Mouse (Mus musculus) fibroblast of lung, adult 2 months (primary cell): ENCODE data around the gene Sox4.

ENCODE experiments used
- DNase-seq: peaks from one replicate; pipeline ENCODE4 v3.0.0-alpha.2; 2011; ENCODE audit warnings: low read depth

Gene Sox4

GRCm38 (mm10) chr13:28953581-28953991, at the start of gene Sox4:
Gene Sox4 (minus strand): TSS chr13:28953713.
- peak; percentile 95 for DNase-seq

DNA sequence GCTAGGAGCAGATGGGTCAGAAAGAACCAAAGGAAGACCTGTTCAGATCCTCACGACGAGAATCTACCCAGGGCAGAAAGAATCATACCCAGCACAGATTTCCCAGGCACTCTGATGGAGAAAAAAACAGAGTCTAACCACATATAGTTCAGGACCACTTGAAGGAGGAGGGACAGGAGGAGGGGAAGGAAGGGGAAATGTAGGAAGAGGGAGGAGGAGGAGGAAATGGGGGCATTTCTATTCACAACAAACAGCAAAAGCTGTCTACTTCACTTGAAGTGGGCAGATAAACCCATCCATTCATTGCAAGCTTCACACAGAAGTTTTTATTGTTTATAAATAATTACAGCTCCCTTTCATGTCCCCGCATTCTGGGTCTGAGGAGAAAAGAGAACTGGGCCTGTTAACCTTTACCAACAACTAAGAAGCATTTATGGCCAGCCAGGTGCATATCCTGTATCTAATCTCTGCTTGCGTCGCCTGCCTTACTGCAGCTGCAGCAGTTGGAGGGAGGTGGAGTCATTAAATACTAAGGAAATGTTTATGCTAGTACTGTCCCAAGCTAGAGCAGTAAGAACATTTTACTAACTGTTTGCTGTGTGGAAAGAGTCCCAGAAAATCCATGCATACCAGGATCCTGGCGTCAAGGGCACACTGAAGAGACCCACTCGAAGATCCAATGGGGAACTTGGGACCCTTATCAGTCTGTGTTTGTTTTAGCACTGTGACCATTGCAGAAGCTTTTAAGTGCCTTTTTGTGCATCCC, 38.6 kb upstream of the Sox4 start:
- DNase-seq: no peak

- no peak for DNase-seq
Measured at GRCm38 (mm10) chr13:28988751-28989703, 35.5 kb upstream of the Sox4 start.

- DNase-seq: no peak
Measured at GRCm38 (mm10) chr13:28980681-28981080, 27.2 kb upstream of the Sox4 start.

DNA sequence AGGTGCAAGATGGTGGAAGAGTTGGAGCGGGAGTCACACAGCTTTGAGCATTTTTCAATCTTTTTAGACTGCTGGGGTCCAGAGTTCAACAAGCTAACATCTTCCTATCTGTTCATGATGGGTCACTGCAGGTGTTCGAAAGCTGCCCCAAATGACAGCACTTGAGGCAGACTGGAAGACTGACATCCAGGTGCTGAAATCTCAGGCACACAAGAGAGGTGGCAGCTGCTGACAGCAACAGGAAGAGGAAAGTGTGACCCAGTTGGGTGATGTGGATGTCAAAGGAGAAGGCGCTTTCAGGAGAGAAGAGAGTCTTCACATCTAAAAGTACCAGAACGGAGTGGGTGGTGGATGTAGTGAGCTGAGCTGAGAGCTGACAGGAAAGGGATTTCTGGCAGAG, 21.5 kb upstream of the Sox4 start:
- no peak for DNase-seq

DNA sequence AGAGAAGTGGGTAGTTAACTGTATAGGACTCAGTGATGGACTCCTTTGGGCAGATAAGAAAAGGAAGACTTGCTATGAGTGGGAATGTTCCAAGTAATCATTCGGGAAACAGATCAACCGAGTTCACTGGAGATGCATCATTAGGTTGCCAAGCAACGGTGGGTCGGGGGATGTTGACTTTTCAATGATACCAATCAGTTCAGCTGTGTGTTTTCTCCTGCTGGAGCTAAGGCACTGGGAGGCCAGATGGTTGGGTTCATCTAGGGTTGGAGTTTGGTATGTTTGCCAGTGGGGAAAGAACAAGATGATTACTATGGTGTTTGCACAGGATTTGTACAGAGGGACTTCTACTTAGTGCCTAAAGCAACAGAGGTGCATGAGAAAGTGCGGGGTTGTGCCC, 21.1 kb upstream of the Sox4 start:
- DNase-seq: no peak

- DNase-seq: no peak
Measured at GRCm38 (mm10) chr13:28960916-28961315, 7.4 kb upstream of the Sox4 start.

DNA sequence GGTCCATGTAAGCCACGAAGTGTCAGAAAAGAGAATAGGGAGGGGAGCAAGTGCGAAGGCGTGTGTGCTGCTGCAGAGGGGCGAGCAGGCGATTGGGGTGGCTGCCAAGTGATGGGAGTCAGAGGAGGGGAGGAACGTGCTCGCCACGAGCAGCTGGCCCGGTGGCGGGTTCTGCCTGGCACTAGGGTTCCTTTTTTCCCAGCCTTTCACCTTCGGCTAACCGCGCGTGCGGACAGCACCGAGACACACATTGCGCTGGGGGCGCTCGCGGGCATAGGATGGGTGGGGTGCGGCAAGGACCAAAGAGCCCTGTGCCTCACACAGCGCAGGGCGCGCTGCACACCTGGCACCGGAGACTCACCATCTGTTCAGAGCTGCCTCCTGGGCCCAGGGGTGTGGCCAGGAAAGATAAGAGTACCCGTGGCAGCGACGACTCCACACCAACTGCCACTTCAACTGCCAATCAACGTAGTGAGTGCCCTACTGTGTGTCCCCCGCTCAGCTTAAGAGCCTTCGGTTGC, 6.0 kb upstream of the Sox4 start:
- no peak for DNase-seq

- DNase-seq: no peak
Measured at GRCm38 (mm10) chr13:28959068-28959440, 5.5 kb upstream of the Sox4 start.

- DNase-seq: peak; percentile 73
Measured at GRCm38 (mm10) chr13:28958211-28959067, 4.9 kb upstream of the Sox4 start.

- DNase-seq: no peak
Measured at GRCm38 (mm10) chr13:28957765-28958164, 4.3 kb upstream of the Sox4 start.

GRCm38 (mm10) chr13:28952576-28953571, 639 bp downstream of the Sox4 start:
- no peak for DNase-seq

DNA sequence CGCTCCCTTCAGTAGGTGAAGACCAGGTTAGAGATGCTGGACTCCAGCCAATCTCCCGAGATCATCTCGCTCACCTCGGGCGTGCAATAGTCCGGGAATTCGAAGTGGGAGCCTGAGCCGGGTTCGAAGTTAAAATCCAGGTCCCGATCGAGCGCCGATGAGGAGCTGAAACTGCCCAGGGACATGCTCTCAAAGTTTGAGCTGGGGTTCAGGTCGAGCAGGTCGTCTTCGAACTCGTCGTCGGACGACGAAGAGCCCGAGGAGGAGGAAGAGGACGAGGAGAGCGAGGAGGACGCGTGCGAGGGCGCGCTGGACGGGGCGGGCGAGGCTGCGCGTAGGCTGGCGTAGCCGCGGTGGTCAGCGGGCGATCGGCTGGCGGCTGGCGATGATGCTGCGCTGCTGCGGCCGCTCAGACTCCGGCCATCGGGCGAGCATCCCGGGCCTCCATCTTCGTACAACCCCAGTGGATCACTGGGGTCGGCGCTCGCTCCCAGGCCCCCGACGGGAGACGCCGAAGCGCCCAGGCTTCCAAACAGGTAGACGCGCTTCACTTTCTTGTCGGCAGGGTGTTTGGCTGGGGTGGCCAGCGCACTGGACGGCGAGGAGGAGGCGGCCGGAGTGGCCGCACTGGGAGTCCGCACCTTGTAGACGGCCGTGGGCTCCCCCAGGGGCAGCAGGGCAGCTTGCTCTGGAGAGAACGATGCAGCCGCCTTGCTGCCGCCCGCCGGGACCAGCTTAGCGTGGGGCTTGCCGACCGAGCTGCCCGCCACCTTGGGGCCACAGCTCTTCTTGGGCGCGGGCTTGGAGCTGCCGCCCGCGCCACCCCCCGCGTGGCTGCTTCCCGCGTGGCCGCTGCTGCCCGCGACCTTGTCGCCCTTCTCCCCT, 1.6 kb downstream of the Sox4 start:
- DNase-seq: no peak

- no peak for DNase-seq
Measured at GRCm38 (mm10) chr13:28950623-28951491, 2.7 kb downstream of the Sox4 start.

- DNase-seq: no peak
Measured at GRCm38 (mm10) chr13:28950266-28950622, 3.3 kb downstream of the Sox4 start.

DNA sequence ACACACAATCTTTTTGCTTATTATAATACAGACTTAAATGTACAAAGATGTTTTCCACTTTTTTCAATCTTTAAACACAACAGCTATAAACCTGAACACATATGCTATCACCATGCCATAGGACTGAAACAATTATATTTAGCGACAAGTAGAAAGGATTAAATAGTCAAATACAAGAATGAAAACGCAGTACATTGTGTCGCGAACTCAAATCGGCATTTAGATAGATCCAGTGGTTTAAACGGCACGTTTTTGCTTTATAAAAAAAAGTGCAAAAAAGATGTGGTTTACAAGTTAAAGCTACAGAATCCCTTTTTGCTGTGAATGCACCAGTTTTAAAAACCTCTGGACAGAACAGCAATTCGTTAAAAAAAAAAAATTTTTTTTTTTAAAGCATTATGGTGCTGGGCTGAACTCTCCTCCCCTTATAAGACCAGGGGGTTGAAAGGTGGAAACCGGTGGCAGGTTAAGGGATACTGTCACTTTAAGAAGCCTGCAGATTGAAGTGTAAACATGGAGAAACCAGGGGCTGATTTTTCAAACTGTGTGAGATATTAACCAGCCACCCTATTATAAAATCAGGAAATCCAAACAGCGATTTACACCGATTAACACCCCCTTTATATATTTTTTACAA, 4.1 kb downstream of the Sox4 start:
- no peak for DNase-seq

GRCm38 (mm10) chr13:28948541-28948940, 5.0 kb downstream of the Sox4 start:
- DNase-seq: no peak

DNA sequence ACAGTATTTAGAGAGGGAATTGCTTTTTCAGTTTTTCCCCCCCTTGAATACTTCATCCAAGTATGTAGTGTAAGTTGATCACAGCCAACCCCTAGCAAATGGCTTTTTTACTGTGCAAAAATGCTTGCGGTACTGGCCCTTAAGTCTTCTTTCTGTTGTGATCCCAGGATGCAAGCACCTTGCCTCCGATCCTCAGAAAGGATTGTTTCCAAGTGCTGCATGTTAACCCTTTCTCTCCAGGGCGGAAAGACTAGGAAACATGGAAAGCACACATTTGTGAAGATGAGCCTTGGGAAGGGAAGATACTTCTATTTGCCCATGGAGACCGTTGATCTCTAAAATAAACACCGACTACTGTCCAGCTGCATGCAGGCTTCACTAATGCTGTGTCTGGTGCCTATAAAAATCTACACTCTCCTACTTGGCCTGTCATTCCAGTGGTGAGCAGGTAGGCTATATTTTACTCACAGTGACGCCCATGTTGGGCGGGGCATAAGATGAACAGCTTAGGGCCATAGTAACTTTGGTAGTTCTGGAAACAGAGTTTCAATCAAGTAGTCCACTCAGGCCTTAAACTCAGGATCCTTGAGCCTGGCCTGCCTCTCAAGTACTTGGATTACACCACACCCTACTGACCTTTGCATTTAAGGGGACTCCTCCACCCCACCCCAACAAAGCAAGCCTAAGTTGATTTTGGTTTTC, 5.6 kb downstream of the Sox4 start:
- DNase-seq: no peak
